In genomic region chr14:103051159-103051769, GRCm38 (mm10) we compare ENCODE assay signal across 9 mouse cellular contexts. TPM values are rescaled to one million over a fixed set of nuclear protein-coding genes. Genes with fewer than 3 reads are reported as not detected.
DNase-seq lines count a peak whose midpoint lies in the region; ATAC-seq and TF ChIP-seq lines count a peak whose summit lies in the region.
"Had no signal": no experiment of that assay in that cellular context is flagged by ENCODE, and none has a peak within 500 bp of the region (broad histone marks: within the 10 kb centered on the region; RNA-seq: fewer than 3 reads in every experiment).

No protein-coding gene starts in this region.

- no peak overlapping the region for H3K27ac ChIP-seq in forebrain, embryonic 13.5 days

- ATAC-seq in forebrain, embryonic 13.5 days = peak; percentile 87
- ATAC-seq in neutrophil, adult 5-6 weeks (ENCODE audit: extremely low read depth, insufficient number of reproducible peaks, low FRiP score, poor library complexity, severe bottlenecking) = peak; percentile 85

- H3K9me3 ChIP-seq in E14TG2a.4 (ENCODE audit: low read length) = no peaks in the 10 kb centered on the region
- no peaks in the 10 kb centered on the region for H3K9me3 ChIP-seq in forebrain, embryonic 13.5 days (replicated peaks)

- intact Hi-C loops in heart, postnatal 25 days (cut with DNase I) = loop anchor here (1.0 kb wide), 1 partner anchor 39 kb away; no protein-coding TSS in a partner anchor

- H3K36me3 ChIP-seq in E14TG2a.4 (ENCODE audit: insufficient read depth, low read length) = no peaks in the 10 kb centered on the region
- H3K36me3 ChIP-seq in forebrain, embryonic 13.5 days (ENCODE audit: poor library complexity, severe bottlenecking) = no peaks in the 10 kb centered on the region

- peak; percentile 97 for TF ChIP-seq CTCF in E14TG2a.4 (conservative IDR thresholded peaks at IDR 0.05; ENCODE audit: low read length)

- H3K4me3 ChIP-seq in E14TG2a.4 (replicated peaks; ENCODE audit: low read length) = no peak overlapping the region
- H3K4me3 ChIP-seq in forebrain, embryonic 13.5 days = no peak overlapping the region

- peaks cover 13% of the 10 kb centered on the region for H3K27me3 ChIP-seq in E14TG2a.4 (ENCODE audit: insufficient read depth, low read length)
- H3K27me3 ChIP-seq in forebrain, embryonic 13.5 days = no peaks in the 10 kb centered on the region

- WGBS in forebrain, embryonic 13.5 days = 39% methylated on average over 8 of the region's 8 CpGs
- WGBS in large intestine, adult 2 months = 31% methylated on average over 8 of the region's 8 CpGs

- H3K4me1 ChIP-seq in E14TG2a.4 (replicated peaks; ENCODE audit: low read depth, low read length) = 0 out of 2 replicates have a peak, but pooled peaks cover 8% of the 10 kb centered on the region
- no peaks in the 10 kb centered on the region for H3K4me1 ChIP-seq in forebrain, embryonic 13.5 days

- no peak overlapping the region for H3K9ac ChIP-seq in forebrain, embryonic 13.5 days

- peak; percentile 41 for DNase-seq in c-Kit-negative CD71-positive TER-119-positive erythroid progenitor cells, embryonic 14.5 days (ENCODE audit: low read depth, low spot score)
- peak; percentile 49 for DNase-seq in heart, postnatal 25 days (ENCODE audit: low spot score)
- peak; percentile 21 for DNase-seq in large intestine, adult 2 months (ENCODE audit: low read depth, low spot score)
- peak; percentile 79 for DNase-seq in lung, adult 18-20 months
- peak; percentile 88 for DNase-seq in testis, postnatal 10 days (ENCODE audit: low spot score)

- H3K4me2 ChIP-seq in forebrain, embryonic 13.5 days = no peak overlapping the region

RNA-seq across cellular contexts. Expression of gene Acod1, which starts 4.5 kb away (rescaled TPM):
- not detected in 2 replicates for polyA plus RNA-seq in forebrain, embryonic 13.5 days (2015; fragmentation: Nextera tagmentation; extraction: Ambion mirVana)
- not detected for total RNA-seq in heart, postnatal 25 days (2021)
- polyA plus RNA-seq in large intestine, adult 2 months (2012; rRNA removed) = 0.55 and 0.85 TPM in 2 replicates
- total RNA-seq in neutrophil, adult 5-6 weeks (2017) = 37.2 and 40.6 TPM in 2 replicates
- polyA plus RNA-seq: heart, embryonic 14.5 days had no signal

RNA-seq across cellular contexts. Expression of gene Cln5, which starts 18.8 kb away (rescaled TPM):
- polyA plus RNA-seq in forebrain, embryonic 13.5 days (2015; fragmentation: Nextera tagmentation; extraction: Ambion mirVana) = 11.1 and 11.8 TPM in 2 replicates
- 10 to 100 TPM; 17.1 to 18.7 TPM for total RNA-seq in heart, postnatal 25 days (2021)
- polyA plus RNA-seq in large intestine, adult 2 months (2012; rRNA removed) = 10.7 and 13.5 TPM in 2 replicates
- total RNA-seq in neutrophil, adult 5-6 weeks (2017) = 70.2 and 73.2 TPM in 2 replicates

RNA-seq across cellular contexts. Expression of gene Fbxl3, which starts 48.1 kb away (rescaled TPM):
- 20.2 and 21.5 TPM in 2 replicates for polyA plus RNA-seq in forebrain, embryonic 13.5 days (2015; fragmentation: Nextera tagmentation; extraction: Ambion mirVana)
- 10 to 100 TPM; 53.9 to 55.5 TPM for total RNA-seq in heart, postnatal 25 days (2021)
- polyA plus RNA-seq in large intestine, adult 2 months (2012; rRNA removed) = 60.4 and 87.1 TPM in 2 replicates
- 203 and 231 TPM in 2 replicates for total RNA-seq in neutrophil, adult 5-6 weeks (2017)

Comparison
In these comparisons a context has a peak if more than half of its experiments do, and no peak if none do; other contexts are left out.
1. DNase-seq: peak in every context shown above with its lines; median percentile 88 in testis, postnatal 10 days; 79 in lung, adult 18-20 months; 49 in heart, postnatal 25 days; 41 in c-Kit-negative CD71-positive TER-119-positive erythroid progenitor cells, embryonic 14.5 days; 21 in large intestine, adult 2 months.
2. RNA of gene Acod1, which starts 4.5 kb away (total RNA-seq): 37.2 to 40.6 TPM in neutrophil, adult 5-6 weeks; not detected in heart, postnatal 25 days; every median in the first group is over 10 times any median in the second.